Mouse (Mus musculus) neural tube, embryonic 14.5 days (tissue): ENCODE results near the gene Drc7. TPM values are rescaled to one million over a fixed set of nuclear protein-coding genes. Genes with fewer than 3 reads are reported as not detected.

Experiments
- polyA plus RNA-seq: library from polyadenylated mRNA; unstranded; fragments of >200 nt; fragmentation: Nextera tagmentation; extraction: Ambion mirVana; gene quantifications from 2 replicates; pipeline ENCODE4 v1.2.1, GENCODE M21; 2014

Gene Drc7
- polyA plus RNA-seq, 1 experiment from 2014 or later: 0.88 TPM

Other genes with a start within 250 kb of the Drc7 start
- gene Ccl17, start 244.7 kb upstream of the Drc7 start, polyA plus RNA-seq: 0.79 and 1.4 TPM in 2 replicates
- gene Coq9, start 216.8 kb upstream of the Drc7 start, polyA plus RNA-seq: 62.3 and 67.1 TPM in 2 replicates
- gene Ciapin1, start 216.7 kb upstream of the Drc7 start, polyA plus RNA-seq: 149 and 174 TPM in 2 replicates
- 118 TPM in 2 replicates for gene Polr2c, start 197.7 kb upstream of the Drc7 start, polyA plus RNA-seq
- 66.6 and 103 TPM in 2 replicates for gene Dok4, start 178.8 kb upstream of the Drc7 start, polyA plus RNA-seq
- 2.9 and 7.9 TPM in 2 replicates for gene Ccdc102a, start 137.0 kb upstream of the Drc7 start, polyA plus RNA-seq
- 0.11 and 0.21 TPM in 2 replicates for gene Adgrg5, start 131.4 kb upstream of the Drc7 start, polyA plus RNA-seq
- gene Adgrg1, start 80.4 kb upstream of the Drc7 start, polyA plus RNA-seq: 93.5 and 116 TPM in 2 replicates
- gene Adgrg3, start 37.4 kb upstream of the Drc7 start, polyA plus RNA-seq: 1.1 and 2.0 TPM in 2 replicates
- 39.4 and 44.3 TPM in 2 replicates for gene Katnb1, start 26.1 kb downstream of the Drc7 start, polyA plus RNA-seq
- 15.9 and 20.0 TPM in 2 replicates for gene Kifc3, start 147.7 kb downstream of the Drc7 start, polyA plus RNA-seq